Mouse (Mus musculus) fibroblast of lung, adult 2 months (primary cell): ENCODE measurements around the gene Arl10.
A peak's percentile ranks its signal among the peaks of the same experiment; 100 is the strongest.
"Not testable (repeated sequence)": the region's sequence is repeated elsewhere in the genome, so short reads cannot be mapped to it uniquely, and the experiment has no call there.

Source experiments
- DNase-seq: peaks from one replicate; pipeline ENCODE4 v3.0.0-alpha.2; 2011; ENCODE audit warnings: low read depth

The Arl10 gene

DNA sequence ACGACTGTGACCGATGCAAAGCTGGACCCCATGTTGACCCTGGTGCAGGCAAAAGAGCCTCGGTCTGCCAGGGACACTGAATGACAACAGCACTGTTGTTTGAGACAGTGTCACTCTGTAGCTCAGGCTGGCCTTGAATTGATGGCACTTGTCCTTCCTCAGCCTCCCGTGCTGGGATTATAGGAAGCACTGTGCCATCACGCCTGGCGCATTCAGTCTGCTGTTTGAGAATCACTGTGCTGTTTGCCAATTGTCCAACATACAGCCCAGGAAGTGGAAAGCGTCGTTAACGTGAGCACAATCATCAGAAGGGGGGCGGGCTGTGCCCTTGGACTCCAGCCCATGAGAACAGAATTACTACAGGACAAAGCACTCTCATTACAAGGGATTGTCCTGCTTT lies 7.3 kb downstream of the Arl10 start:
- DNase-seq, result no peak

DNA sequence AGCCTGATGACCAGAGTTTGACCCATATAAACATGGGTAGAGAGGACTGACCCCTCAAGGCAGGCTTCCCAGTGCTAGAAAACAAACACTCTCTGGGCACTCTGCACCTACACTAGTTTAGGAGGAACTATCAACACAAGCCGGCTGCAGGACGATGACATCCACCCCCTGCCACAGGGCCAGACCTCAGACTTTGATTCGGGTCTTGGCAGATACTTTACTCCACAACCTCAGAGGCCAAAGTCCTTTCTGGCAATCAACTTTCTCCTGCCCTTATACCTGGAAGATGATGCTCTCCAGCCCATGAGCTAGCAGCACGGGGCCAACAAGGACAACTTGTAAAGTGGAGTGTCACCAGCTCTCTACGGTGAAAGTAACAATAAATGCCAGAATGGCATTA lies 8.0 kb downstream of the Arl10 start:
- DNase-seq, result no peak

DNA sequence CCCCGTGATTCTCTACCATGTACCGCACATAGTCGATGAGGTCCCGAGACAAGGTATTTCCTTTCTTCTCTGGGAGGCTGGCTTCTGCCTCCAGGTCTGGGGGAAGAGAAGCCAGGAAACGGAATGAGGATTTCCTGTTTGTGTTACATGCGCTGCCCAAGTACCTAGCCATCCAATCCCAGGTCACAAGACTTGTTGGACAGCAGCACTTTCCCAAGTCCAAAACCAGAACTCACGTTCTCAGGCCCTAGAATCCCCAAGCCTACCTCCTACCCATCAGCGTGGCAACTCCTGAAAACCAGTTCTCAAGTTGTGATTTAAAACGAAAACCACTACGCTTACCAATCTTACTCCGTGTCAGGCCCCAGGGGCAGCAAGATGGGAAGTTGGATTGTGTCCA lies 11.0 kb downstream of the Arl10 start:
- DNase-seq, result no peak

DNA sequence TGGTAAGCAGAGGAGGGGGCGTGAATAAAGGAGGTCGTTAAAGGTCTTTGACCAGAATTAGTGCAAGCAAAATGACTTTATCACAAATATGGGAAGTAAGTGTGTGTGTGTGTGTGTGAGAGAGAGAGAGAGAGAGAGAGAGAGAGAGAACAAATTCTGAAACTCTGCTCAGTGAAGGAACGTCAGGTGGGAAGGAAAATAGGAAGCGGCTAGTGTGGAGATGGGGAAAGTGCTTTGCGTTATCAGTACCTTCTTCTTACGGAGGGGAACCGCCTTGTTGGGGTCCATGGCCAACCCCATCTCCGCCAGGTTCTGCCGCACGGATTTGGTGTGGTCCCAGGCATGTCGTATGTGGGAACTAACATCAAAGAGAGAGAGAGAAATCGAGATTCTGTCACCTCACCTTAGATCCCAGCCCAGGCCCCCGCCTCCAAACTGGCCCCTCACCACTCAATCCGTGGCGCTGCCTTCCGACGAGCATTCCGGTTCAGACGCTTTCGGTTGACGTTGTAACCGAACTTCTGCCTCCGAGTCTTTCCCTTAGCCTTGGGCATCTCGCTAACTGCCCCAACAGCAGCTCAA lies 14.7 kb downstream of the Arl10 start:
- no peak for DNase-seq

DNA sequence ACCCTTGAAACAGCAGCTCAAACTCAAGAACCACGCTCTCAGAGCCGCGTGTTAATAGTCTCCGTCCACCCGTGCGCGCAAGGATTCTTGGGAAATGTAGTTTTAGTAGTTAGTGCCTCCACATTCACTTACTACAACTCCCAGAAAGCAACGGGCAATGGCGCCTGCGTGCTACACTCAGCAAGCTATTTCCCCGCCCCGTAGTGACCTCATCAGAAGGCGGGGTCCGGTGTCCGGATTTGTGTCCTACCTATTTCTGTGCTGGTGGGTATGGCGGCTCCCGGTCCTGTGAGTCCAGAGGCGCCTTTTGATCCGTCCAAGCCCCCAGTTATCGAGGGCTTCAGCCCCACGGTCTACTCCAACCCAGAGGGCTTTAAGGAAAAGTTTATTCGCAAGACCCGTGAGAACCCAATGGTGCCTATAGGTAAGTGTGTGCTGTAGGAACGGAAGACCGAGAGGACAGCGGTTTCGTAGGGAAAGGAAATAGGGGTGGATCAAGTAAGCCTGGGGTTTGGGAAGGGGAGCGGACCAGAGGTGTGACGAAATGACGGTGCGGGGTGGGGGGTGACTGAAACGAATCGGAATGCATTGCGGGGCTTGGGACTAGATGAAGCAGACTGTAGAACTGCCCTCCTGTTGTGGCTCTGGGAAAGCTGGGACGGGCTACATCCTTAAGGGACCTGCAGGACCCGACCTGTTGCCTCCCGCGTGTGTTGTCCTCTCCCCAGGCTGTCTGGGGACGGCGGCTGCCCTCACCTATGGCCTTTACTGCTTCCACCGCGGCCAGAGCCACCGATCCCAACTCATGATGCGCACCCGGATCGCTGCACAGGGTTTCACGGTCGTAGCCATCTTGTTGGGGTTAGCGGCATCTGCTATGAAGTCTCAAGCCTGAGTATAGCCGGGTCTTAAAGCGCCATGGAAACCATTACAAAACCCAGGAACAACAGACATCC lies 15.5 kb downstream of the Arl10 start, which contains the start of the genes Nop16 and Higd2a:
Nop16 (minus strand) TSS at position 95 of the 956 bp plus-strand sequence.
Higd2a (plus strand) TSS at position 212 of the 956 bp plus-strand sequence.
- DNase-seq, result peak; percentile 96

DNA sequence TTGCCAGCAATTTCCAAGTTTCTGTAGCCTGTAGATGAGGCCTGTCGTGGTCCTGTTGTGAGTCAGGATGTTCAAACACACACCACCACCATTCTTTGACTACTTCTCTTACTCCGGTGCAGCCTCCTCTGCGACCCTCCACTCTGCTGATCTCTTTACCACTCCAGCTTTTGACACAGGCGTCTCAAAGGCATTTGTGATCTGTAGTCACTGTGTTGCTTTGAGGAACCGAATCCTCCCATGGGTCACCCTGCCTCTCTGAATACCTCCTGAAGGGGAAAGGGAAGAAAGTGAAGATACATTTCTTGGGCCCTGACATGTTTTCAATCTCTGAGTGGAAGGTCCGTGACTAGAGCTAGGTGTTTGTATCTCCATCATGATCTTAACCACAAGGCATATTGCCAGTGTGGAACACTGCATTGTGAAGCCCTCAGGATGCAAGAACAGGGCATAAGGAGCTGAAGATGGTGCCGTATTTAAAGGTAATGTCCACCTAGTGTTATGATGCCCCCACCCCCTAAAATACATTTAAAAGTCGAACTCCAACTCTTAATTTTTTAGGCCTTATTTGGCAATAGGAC lies 17.1 kb downstream of the Arl10 start:
- DNase-seq, result no peak

DNA sequence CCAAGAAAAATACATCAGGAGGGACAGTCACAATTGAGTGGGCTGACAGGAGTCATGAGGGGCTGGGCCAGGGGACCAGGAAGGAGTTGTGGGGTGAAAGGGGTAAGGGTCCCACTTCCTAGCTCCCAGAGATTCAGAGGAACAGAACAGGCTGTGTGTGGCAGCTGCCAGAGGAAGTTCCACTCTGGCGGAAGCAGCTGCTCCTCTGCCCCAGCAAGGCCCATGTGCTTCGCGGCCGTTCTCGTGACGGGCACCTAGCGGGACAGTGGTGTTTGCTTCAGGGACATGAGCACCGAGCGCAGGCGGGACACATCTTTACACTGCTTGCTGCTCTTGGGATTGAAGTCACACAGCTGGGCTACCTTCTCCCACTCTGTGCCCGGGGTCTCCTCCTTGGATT lies 18.8 kb downstream of the Arl10 start:
- no peak for DNase-seq

DNA sequence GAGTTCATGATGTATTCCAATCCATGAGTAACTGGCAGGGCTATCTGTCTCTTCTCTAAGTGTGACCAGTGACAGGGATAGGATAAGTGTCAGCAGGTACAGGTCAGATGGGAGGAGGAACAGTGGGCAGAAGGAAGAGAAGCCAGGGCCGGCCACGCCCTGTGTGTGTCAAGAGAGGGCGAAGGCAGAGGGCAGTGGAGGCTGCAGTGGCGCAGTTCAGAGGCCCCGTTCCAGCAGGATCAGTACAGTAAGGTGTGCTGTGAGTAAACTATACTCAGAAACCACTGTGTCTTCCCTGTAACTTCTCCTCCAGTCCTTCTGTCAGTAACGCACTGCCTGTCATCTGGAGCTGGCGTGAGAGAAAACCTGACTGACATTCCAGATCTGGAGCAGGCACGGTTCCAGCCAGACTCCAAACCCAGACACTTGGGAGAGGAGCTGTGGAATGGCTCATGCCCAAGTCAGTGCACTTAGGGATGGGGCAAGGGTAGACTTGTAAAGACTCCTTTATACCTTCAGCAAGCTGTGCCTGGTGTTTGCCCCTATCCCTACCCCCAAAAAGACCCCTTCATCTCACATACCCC lies 21.4 kb downstream of the Arl10 start:
- no peak for DNase-seq

DNA sequence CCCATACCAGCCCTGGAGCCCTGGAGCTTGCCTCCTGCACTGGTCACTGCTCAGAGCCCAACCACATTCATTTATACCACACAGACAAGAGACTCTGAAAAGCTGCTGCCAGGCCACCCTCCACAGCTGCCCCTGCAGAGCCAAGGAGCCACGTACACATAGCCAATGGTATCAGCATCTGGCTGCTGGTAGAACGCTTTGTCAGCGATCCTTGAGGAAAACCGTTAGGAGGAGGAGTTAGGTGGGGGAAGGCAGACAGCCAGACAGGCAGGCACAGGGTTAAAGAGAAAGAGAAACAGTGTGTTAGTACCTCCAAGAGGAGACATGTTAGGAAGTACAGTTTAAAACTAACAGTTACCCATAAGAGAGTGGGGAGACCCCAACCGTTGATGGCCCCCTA lies 22.1 kb downstream of the Arl10 start:
- DNase-seq, result no peak

DNA sequence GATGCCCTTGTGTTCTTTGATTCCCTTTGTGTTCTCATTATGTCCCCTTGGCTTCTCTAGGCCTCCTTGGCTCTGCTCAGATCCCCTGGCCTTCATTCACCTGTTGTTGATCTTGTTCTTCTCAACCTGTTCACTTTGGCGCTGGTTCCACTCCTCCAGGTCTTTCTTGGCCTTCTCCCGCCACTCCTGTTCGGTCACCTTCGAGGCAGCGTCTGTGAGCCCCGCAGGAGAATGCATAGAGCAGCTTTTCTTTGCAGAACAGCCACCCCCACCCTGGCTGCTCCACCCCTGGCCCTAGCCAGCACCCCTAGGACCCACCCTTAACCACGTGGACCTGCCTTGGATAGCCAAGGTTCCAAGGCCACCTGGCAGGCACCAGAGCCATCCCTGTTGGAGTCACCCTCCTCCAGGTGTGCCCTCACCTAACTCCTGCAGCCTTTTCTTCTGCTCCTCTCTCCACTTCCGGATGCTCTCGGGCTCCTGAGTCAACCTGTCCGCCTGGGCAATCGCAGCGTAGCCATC lies 23.9 kb downstream of the Arl10 start:
- no peak for DNase-seq

DNA sequence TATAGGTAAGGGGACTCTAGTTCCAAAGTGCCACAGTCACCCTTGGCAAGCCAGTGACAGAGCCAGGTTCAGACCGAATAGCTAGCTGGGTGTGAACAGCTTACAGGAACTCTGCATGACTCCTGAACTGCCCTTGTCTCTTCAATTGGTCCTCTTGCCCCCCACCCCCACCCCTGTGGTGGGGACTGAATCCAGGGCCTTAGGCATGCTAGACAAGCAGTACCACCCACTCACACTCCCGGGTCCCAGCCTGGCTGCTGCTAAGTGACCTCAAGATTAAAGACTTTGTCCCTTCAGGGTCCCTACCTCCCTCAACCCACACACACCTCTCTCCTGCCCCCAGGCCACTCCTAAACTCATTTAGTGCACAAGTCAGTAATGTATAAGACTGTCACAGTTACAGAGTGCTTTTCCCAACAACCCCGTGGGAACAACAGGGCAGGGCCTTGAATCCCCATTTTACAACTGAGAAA lies 27.9 kb downstream of the Arl10 start:
- no peak for DNase-seq

DNA sequence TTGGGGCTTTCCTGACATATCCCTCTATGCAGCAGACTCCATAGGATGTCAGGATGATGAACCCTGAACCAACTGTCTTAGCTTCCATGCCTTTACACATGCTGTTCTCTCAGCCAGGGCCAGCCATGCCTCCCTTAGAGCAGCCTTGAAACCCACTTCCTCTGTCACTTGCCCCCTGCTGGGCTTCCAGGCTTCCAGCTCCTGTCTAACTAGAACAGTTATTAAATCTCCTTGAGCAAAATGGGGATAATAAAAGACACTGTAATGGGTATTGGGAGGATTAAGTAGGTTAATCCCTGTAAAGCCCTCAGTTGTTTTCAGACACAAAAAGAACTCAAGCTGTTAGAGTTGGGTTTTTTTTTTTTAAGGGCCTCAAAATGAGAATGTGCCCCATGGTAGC lies 28.7 kb downstream of the Arl10 start:
- no peak for DNase-seq

DNA sequence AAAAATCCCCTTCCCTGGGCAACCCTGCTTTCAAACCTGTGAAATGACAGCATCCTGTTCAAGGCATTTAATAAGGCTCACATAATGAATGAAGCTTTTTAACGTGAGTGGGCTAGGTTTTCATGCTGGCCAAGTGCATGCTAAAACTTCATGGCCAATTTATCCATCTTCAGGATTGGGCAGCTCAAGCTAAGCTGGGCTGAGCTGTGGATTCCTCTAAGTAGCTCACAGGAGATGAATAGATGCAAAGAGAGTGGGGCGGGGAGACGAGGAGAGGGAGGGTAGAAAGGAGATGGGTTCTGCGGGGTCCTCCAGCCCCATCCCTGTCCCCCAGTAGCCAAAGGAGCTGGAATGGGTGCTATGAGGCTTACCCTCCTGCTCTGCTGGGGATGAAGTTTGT lies 29.4 kb downstream of the Arl10 start:
- no peak for DNase-seq

DNA sequence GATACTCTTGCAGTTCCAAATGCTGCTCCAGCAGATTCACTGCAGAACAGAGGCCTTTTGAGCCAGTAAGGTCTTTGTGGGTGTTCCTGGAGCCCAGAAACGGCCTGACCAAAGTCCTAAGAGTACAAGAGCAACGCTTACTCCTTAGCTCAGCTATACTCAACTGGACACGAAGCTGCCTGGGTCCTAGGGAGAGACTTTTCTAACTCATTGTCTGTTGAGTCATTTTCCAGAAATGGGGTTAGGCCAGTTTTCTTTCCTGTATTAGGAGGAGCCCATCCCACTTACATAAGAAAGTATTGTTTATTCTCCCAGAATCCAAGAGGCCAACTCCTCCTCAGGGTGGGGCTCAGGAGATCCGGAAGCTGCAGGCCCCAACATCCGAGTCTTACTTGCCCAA lies 30.6 kb downstream of the Arl10 start:
- DNase-seq, result no peak

DNA sequence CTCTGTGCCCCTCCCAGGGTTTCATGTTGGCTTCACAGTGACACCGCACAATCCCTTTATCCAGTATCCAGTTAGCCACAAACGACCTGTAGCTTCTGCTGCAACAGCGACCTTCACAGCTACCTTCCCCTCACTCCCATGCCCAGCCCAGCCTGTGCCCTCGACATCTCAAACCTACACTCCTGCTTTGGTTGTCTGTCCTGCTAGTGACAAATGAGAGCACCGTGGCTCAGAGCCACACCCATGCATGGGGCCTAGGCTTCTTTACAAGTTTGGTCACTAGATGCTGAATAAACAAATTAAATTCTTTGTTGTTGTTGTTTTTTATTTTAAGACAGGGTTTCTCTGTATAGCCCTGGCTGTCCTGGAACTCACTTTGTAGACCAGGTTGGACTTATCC lies 32.4 kb downstream of the Arl10 start:
- no peak for DNase-seq

DNA sequence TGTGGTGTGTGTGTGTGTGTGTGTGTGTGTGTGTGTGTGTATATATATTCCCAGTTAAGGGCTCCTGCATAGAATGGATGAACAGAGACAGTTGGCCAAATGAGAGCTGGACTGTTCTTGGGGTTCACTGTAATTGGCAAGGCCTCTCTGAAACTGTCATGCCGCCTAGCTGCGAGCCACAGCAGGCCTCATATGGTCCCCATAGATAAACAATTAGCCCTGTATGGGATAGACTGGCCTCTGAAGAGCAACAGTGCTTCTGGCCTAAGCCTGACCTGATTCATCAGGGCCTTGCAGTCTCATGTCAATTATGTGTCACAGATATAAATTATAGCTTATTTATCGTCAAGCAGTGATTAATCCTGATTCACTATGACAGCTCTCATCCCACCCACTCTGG lies 33.2 kb downstream of the Arl10 start:
- no peak for DNase-seq

DNA sequence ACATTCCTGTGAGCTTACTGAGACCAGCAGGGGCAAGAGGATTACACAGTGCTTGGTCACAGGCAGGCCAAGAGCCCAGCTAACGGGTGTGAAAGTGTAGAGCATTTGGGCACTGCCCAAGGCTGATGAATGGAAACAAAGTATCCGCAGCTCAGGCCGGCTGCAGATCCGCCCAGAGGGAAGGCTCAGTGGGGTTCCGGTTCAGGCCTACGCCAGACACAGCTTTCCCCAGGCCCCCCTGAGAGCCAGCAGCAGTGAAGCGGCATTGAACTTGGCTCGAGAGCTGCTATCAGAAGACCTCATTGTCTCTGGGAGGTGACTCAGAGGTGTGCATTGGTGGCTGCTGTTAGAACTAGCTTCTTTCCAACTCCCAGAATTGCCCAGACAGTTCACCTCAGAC lies 33.9 kb downstream of the Arl10 start:
- DNase-seq, result peak; percentile 91

DNA sequence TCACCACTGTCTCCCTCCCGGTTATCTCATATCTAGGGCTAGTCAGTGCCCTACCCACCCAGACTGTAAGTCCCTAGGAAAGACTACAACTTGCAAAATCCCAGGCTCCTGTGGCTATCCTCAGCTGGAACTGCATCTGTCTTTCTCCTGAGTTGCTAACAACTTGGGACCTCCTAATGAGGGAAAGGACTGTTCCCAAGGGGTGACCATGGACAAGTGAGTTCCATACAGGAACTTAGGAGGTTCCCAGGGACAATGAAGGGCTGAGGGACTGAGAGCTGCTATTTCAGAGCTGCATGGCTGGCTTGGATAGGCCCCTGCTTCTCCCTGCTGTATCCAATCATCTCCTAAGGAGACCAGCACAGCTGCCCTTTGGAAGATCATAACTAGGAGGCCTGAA lies 34.5 kb downstream of the Arl10 start:
- no peak for DNase-seq

DNA sequence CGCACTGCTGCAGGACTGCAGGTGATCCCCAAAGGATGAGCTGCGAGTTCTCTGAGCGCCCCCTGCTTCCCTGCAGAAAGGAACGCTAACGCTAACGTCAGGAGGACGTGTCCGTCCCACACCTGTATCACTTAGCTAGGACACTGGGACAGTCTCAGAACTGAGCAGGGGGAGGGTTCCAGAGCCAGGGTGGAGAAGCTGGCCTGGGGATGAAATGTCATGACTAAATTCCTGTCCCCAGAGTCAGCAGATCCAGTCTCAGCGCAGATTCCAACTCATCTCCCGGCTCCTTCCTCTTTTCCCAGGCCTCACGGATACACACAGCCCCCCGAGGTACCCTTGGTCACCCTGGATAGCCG lies 35.8 kb downstream of the Arl10 start:
- no peak for DNase-seq

DNA sequence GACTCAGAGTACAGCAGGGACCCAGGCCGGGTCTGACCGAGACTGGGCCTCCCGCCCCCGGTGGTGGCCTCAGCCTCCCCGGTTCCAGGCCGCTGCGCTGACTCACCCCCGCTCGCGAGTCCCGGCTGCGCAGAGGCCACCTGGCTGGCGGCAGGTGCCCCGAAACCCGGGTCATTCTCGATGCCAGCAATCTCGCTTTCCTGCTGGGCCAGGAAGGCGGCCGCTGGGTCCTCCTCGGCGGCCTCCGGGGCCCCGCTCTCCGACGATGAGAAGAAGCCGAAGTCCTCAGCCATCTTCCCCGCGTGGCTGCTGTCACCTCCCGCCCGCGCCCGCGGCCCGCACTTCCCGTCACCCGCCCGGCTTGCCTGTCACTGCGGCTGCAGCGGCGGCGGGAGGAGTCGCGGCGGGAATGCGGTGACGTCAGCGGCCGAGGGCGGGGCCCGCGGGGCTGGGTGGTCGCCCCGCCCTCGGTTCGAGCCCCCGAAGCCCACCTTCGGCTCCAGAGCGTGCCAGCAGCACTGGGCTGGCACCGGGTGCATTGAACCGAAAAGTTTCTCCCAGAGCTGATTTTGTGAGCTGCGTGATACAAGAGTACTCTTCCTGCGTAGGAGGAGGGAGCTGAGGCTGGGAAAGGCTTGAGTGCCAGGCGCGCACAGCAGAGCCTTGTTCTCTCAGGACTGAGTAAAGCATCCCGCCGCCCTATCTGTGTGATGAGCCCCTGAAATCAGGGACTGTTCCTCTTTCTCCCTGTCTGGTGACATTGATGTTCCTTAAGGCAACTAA lies 36.3 kb downstream of the Arl10 start, which contains the start of gene Cltb:
Cltb (minus strand) TSS at position 373 of the 783 bp plus-strand sequence.
- DNase-seq, result no peak

DNA sequence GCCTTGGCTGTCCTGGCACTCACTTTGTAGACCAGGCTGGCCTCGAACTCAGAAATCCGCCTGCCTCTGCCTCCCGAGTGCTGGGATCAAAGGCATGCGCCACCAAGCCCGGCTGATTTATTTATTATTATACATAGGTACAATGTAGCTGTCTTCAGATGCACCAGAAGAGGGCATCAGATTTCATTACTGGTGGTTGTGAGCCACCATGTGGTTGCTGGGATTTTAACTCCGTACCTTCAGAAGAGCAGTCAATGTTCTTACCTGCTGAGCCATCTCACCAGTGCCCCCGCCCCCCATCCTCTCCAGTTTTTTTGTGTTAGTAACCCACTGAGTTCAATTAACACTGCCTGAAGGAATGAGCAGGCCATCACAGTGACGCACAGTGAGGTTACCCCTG lies 38.3 kb downstream of the Arl10 start:
- not testable (repeated sequence) for DNase-seq

DNA sequence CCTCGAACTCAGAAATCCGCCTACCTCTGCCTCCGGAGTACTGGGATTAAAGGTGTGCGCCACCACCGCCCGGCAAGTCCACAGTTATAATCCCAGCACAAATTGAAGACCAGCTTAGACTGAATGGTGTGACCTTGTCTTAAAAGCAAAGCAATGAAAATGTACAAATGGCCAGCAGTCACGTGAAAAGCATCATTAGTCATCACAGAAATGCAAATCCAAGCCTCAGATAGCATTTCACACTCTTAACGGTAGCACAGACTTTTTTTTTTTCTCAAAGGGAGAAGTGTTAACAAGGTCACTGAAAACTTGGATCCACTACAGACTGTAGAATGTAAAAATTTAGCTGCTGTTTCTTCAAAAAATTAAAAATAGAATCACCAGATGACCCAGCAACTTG lies 41.5 kb downstream of the Arl10 start:
- DNase-seq, result no peak
